Mouse (Mus musculus) testis, adult 2 months (tissue): ENCODE data around the gene Fam129b.
"Not testable (repeated sequence)": the region's sequence is repeated elsewhere in the genome, so short reads cannot be mapped to it uniquely, and the experiment has no call there.

Experiments used
- CTCF ChIP-seq: fragments of 200-500 bp; IDR thresholded peaks from 2 replicates; pipeline ENCODE4 v1.5.1; 2012; ENCODE audit warnings: low read depth, mild to moderate bottlenecking, inconsistent platforms, low read length, moderate library complexity; ENCODE audit not compliant: control insufficient read depth, insufficient read depth, insufficient replicate concordance
- POLR2A ChIP-seq: fragments of 200-500 bp; IDR thresholded peaks from 2 replicates; pipeline ENCODE4 v1.6.1; 2012; ENCODE audit warnings: low read depth, mild to moderate bottlenecking, inconsistent platforms, low read length, moderate library complexity; ENCODE audit not compliant: control insufficient read depth

- not testable (repeated sequence) for TF ChIP-seq CTCF, POLR2A
Measured at GRCm38 (mm10) chr2:32853716-32854115, 22.2 kb upstream of the Fam129b start.
